Mouse (Mus musculus) limb, embryonic 14.5 days (tissue): ENCODE data around the gene Agbl1. TPM values are rescaled to one million over a fixed set of nuclear protein-coding genes. Genes with fewer than 3 reads are reported as not detected.
"Not testable (repeated sequence)": the region's sequence is repeated elsewhere in the genome, so short reads cannot be mapped to it uniquely, and the experiment has no call there.

Experiments
- ATAC-seq: fragments of 200-750 bp; cut with Nextera tagmentation; 2 replicates; pipeline ENCODE4 v1.8.0; 2017; ENCODE audit warnings: low read depth, moderate number of reproducible peaks, moderate TSS enrichment; ENCODE audit not compliant: low FRiP score
- DNase-seq: peaks from one replicate; pipeline ENCODE4 v3.0.0-alpha.2; 2015; ENCODE audit warnings: low spot score
- H3K27ac ChIP-seq: fragments of 300-500 bp; sonication (generic); replicated peaks from 2 replicates; pipeline ENCODE4 v1.5.1; 2014; ENCODE audit warnings: low read depth, mild to moderate bottlenecking, low read length, moderate library complexity, mixed read lengths
- H3K27me3 ChIP-seq: fragments of 300-500 bp; sonication (generic); 2 replicates; pipeline ENCODE4 v1.6.1; 2014; ENCODE audit warnings: low read length, mixed read lengths; ENCODE audit not compliant: control insufficient read depth, insufficient read depth
- H3K36me3 ChIP-seq: fragments of 300-500 bp; sonication (generic); 2 replicates; pipeline ENCODE4 v1.6.1; 2014; ENCODE audit warnings: mild to moderate bottlenecking, low read length, moderate library complexity, mixed read lengths; ENCODE audit not compliant: control insufficient read depth, insufficient read depth
- H3K4me1 ChIP-seq: fragments of 300-500 bp; sonication (generic); 2 replicates; pipeline ENCODE4 v1.6.1; 2014; ENCODE audit warnings: antibody characterized with exemption, low read length, mixed read lengths; ENCODE audit not compliant: control insufficient read depth, insufficient read depth
- H3K4me2 ChIP-seq: fragments of 300-500 bp; sonication (generic); replicated peaks from 2 replicates; pipeline ENCODE4 v1.6.1; 2014; ENCODE audit warnings: low read depth, mild to moderate bottlenecking, low read length, moderate library complexity; ENCODE audit not compliant: severe bottlenecking
- H3K4me3 ChIP-seq: fragments of 300-500 bp; sonication (generic); replicated peaks from 2 replicates; pipeline ENCODE4 v1.5.1; 2014; ENCODE audit warnings: low read length
- H3K9ac ChIP-seq: fragments of 300-500 bp; sonication (generic); 2 replicates; pipeline ENCODE4 v1.6.1; 2014; ENCODE audit warnings: mild to moderate bottlenecking, low read depth, low read length, moderate library complexity; ENCODE audit not compliant: severe bottlenecking
- H3K9me3 ChIP-seq: fragments of 300-500 bp; sonication (generic); 2 replicates; pipeline ENCODE4 v1.6.1; 2016; ENCODE audit warnings: low read length; ENCODE audit not compliant: control insufficient read depth
- POLR2A ChIP-seq: fragments of 200-500 bp; IDR thresholded peaks from 2 replicates; pipeline ENCODE4 v1.8.0; 2012; ENCODE audit warnings: inconsistent platforms, mild to moderate bottlenecking, moderate library complexity, borderline replicate concordance; ENCODE audit not compliant: insufficient read depth, insufficient read length; ENCODE audit errors: extremely low read depth
- WGBS: fragments of 180-500 bp; shearing (Covaris S2); extraction: QIAGEN DNeasy Blood & Tissue Kit; methylation state at CpG from one replicate; pipeline ENCODE4 v1.1.7; 2014; 5-methylcytosine and 5-hydroxymethylcytosine counted together
- polyA plus RNA-seq, 2 experiments: library from polyadenylated mRNA; depleted of rRNA in 1 of 2; stranded (reverse) in 1 of 2; unstranded in 1 of 2; fragments of >200 nt; fragmentation: Nextera tagmentation in 1 of 2; extraction: Ambion mirVana in 1 of 2; gene quantifications; 2 replicates each; pipeline versions ENCODE4 v1.2.1 to v1.2.3; 2012 to 2014

Agbl1 gene
- polyA plus RNA-seq, 2 experiments: 0.14 to 0.15 TPM

DNA sequence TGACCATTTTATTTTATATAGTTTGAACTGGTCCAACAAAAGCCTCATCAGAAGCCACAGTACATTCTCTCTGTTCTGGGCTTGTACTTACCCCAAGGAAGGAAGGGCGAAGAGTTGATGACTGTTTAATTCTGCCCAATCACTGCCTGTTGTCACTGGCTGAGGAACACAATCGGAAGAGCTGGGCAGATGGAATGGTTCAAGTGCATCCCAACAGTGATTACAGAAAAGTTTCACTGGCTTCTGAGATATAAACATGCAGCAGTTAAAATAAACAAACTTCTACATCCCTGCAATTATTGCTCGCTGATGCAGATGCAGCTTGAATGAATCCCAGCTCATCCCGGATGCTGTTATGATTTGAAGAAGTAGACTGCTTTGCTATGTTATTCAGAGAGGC lies 421.3 kb downstream of the Agbl1 start:
- no peak overlapping the region for H3K4me3 ChIP-seq
- no peak overlapping the region for H3K4me2 ChIP-seq
- WGBS: 87% methylated on average over 4 of the region's 4 CpGs
- no peak for TF ChIP-seq POLR2A
- no peaks in the 10 kb centered on the region for H3K9me3 ChIP-seq
- no peak for DNase-seq
- no peak for ATAC-seq
- H3K4me1 ChIP-seq: no peaks in the 10 kb centered on the region
- H3K27me3 ChIP-seq: no peaks in the 10 kb centered on the region
- no peak overlapping the region for H3K9ac ChIP-seq
- H3K27ac ChIP-seq: no peak overlapping the region
- no peaks in the 10 kb centered on the region for H3K36me3 ChIP-seq

DNA sequence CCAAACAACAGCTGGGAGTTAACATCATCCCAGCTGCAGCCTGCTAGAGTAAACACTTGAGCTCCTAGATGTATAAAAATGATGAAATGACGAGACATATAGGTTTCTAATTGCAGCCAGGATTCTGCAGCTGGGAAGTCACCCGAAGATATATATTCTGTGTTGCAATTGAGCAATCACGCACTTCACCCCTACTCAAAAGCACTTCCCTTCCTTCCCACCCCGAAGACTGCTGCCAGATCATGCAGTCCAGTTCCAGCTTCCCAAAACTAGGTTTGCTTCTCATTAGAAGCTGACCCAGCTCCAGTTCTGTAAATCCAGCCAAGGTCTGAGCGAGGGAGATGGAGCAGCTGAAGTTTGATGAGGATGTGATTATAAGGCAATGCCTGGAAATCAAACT lies 431.4 kb downstream of the Agbl1 start:
- Histone ChIP-seq H3K4me3 (no peak overlapping the region), H3K27me3 (no peaks in the 10 kb centered on the region), H3K4me2 (no peak overlapping the region), H3K27ac (no peak overlapping the region), H3K9me3 (no peaks in the 10 kb centered on the region), H3K4me1 (no peaks in the 10 kb centered on the region), H3K9ac (no peak overlapping the region), H3K36me3 (no peaks in the 10 kb centered on the region)
- 68% methylated on average over 5 of the region's 5 CpGs for WGBS
- DNase-seq: no peak
- no peak for TF ChIP-seq POLR2A
- ATAC-seq: no peak

DNA sequence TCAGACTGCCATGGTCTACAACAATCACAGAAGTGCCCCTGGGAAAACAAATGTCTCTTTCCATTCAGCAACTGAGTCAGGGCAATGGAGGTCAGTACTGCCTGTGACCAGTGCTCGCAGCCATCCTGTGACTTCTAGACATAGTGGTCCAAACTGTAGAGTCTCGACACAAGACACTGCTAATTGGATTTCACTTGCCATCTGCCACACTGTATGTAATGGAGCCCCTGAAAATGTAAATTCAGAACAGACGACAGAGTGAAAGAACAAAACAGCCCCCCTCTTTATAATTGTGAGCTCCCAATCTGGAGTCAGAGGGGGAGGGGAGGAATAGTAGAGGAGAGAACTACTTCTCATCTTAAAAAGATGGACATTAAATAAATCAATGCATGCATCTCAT lies 445.2 kb downstream of the Agbl1 start:
- Histone ChIP-seq H3K36me3 (no peaks in the 10 kb centered on the region), H3K4me1 (no peaks in the 10 kb centered on the region), H3K27me3 (no peaks in the 10 kb centered on the region), H3K9ac (no peak overlapping the region), H3K9me3 (no peaks in the 10 kb centered on the region), H3K4me2 (no peak overlapping the region), H3K27ac (no peak overlapping the region), H3K4me3 (no peak overlapping the region)
- no peak for TF ChIP-seq POLR2A
- WGBS: 70% methylated on average over 3 of the region's 3 CpGs
- DNase-seq: no peak
- no peak for ATAC-seq

DNA sequence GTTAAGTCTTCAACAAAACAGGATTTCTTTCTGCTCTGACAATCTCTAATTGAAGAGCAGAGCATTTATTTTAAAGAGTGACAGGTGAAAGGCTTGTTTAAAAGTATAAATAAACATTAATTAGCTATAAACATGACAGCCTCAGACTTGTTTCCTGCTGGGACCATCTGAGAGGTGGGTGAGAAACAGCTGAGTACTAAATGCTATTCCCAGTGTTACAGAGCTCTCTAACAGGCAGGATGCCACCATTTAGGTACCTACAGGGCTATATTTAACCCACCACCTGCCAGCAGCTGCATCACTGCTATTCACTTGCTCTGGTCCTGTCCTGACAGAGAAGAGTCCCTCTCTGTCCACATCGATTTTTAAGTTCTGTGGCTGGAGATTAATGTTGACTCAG lies 471.5 kb downstream of the Agbl1 start:
- no peaks in the 10 kb centered on the region for H3K4me1 ChIP-seq
- WGBS: 52% methylated on average over 1 of the region's 1 CpGs
- ATAC-seq (no peak), DNase-seq (no peak)
- H3K9me3 ChIP-seq: no peaks in the 10 kb centered on the region
- TF ChIP-seq POLR2A: no peak
- H3K4me2 ChIP-seq: no peak overlapping the region
- H3K9ac ChIP-seq: no peak overlapping the region
- no peak overlapping the region for H3K27ac ChIP-seq
- no peaks in the 10 kb centered on the region for H3K36me3 ChIP-seq
- no peak overlapping the region for H3K4me3 ChIP-seq
- H3K27me3 ChIP-seq: no peaks in the 10 kb centered on the region

DNA sequence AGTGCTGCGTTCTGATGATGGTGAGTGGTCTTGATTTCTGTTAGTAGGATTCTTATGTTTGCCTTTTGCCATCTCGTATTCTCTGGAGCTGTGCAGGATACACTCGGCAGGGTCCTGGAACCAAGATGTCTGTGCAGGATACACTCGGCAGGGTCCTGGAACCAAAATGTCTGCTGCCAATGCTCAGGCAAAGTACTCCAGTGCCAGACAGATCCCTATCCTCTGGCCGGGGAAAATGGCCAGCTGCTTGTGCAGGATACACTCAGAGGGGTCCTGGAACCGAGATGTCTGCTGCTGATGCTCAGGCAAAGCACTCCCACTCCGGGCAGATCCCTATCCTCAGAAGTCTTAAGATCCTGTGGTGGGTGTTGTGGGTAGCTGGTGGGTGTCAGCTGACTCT lies 502.5 kb downstream of the Agbl1 start:
- WGBS: 89% methylated on average over 7 of the region's 7 CpGs
- not testable (repeated sequence) for ATAC-seq

DNA sequence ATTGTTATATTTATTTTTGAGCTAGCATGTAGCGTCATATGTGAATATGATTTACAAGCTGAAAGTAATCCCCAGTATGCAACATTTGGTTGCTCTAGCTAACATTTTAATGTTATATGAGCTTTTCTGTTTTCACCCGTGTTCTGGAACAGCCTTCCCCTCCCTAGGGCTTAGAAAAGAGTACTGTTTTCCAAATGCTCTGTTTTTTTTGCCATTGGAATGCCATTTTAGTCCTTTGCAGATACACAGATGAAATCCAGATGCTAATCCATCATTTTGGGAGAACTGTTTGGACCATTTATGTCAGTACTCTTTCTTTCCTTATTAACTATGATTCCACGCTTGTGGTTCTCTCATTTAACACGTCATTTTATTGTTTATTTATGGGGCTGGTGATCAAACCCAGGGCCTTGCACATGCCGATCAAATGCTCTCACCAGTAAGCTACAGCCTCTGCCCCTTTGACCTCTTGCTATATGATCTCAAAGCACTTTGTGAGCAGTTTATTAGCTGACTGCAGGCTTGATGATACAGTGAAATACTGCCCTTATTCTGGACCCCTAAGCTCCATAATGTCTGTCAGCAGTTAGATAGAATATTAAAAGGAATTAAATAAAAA lies 547.7 kb downstream of the Agbl1 start:
- Histone ChIP-seq H3K9me3 (no peaks in the 10 kb centered on the region), H3K27ac (no peak overlapping the region), H3K4me1 (peaks cover 4% of the 10 kb centered on the region; the same call in 1 of the 2 replicates), H3K4me3 (no peak overlapping the region), H3K36me3 (no peaks in the 10 kb centered on the region), H3K9ac (no peak overlapping the region), H3K27me3 (no peaks in the 10 kb centered on the region), H3K4me2 (no peak overlapping the region)
- no peak for TF ChIP-seq POLR2A
- DNase-seq: peak; percentile 69
- peak; percentile 62 for ATAC-seq
- WGBS: 11% methylated on average over 5 of the region's 5 CpGs

More for the DNA sequence above, 502.5 kb downstream of the Agbl1 start:
- H3K4me1 ChIP-seq, H3K4me3 ChIP-seq, H3K9me3 ChIP-seq, H3K27ac ChIP-seq, H3K4me2 ChIP-seq, H3K9ac ChIP-seq, H3K27me3 ChIP-seq, DNase-seq, H3K36me3 ChIP-seq: not testable (repeated sequence)
